Mouse (Mus musculus) left cerebral cortex, postnatal 10 days (tissue): ENCODE results near the gene Dusp1. TPM values are rescaled to one million over a fixed set of nuclear protein-coding genes. Genes with fewer than 3 reads are reported as not detected.

ENCODE experiments used
- DNase-seq, 2 experiments: peaks; one replicate each; pipeline ENCODE4 v3.0.0; 2021 to 2022; ENCODE audit warnings: low spot score in 2 of 2, mixed read lengths in 1 of 2; ENCODE audit errors: extremely low spot score in 1 of 2
- intact Hi-C: fragments of 180-260 bp; cut with DNase I; formaldehyde crosslinking; loops from one replicate; pipeline ENCODE4 v1.15.1; 2025
- total RNA-seq, 2 experiments: library from RNA; stranded (reverse); gene quantifications; 2 replicates each; pipeline ENCODE4 v1.2.3; 2021

The Dusp1 gene
- total RNA-seq, 2 experiments from 2014 or later = 23.2 TPM

DNA sequence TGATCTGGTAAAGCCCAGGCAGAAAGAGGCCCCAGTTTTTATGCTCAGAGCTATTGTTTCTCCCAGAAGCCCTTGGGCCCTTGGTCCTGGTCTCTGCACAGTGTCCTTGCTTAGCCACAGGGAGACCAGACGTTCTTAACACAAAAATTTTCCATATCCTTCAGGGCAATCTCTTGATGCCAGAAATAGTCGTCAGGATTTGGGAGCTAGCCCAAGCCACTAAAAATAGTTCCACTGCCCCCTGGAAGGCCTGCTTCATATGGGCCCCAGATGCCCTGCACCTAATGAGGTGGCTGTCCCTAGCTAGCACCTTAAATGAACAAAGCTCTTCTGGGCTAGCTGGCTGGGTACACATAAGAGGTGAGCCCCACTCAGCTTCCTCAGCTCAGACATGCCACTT is 71.0 kb downstream of the Dusp1 start:
- intact Hi-C loops = no loop called here
- DNase-seq = peak in 1 of 2 experiments; percentile 12

DNA sequence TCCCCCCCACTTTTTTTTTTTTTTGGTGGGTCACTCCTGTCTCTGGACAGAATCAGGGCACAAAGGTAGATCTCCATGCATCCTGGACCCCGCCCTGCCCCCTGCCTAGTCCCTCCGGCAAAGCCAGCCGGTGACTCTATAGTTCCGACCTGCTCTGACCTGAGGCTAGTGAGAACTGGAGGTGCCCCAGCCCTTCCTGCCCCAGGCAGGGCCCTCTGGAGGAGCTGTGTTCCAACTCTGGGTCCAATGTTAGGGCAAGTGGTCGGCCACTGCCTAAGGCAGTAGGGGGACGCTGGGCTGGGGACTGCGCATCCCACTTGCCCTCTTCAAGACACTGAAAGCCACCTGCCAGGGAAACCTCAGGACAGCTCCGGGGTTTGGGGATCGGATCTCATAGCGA is 71.9 kb downstream of the Dusp1 start:
- peak in 1 of 2 experiments; percentile 30 for DNase-seq
- intact Hi-C loops = no loop called here

DNA sequence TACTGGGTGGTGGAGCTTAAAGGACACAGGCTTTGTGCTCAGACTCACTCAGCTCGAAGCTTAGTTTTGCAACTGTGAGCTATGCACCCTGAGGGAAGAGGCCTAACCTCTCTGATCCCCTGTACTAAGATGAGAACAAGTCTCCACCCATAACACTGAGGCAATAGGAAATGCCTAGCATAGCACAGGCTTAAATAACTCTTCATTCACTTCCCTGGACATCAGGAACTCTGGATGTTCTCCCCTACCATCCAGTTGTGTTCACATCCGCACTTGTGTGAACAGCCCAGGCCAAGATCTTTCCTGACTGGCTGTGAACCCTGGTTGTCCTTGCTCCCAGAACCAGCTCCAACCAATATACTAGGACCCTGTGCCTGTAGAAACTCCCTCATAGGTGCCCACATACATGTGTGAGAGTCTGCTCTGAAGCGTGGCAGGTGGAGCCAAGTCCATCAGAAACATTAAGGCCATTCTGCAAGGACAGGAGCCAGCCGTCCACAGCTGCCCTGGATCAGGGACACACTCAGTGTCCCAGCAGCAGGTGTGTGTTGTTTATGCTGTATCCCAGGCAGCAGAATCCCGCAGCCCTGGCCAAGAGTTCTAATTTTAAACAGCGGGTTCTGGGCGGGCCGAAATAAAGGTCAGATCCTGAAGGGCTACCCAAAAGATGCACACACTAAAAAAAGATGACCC is 73.1 kb downstream of the Dusp1 start:
- intact Hi-C loops = no loop called here
- DNase-seq = no peak

DNA sequence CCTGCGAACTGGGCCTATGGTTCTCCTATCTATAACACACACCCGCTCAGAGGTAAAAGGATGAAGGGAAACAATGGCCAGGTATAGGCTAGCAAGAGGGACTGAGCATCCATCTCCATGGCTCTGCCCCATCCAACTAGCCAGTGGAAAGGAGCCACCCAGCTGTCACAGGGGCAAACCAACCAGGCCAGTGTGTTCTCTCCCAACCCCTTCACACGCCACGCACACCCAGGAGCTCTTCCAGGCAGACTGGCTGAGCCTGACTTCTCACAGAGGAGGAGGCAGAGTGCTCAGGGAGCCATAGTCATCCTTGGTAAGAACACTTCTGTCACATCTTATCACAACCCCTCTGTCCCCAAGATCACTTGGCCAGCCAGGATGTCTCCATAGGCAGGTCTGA is 74.0 kb downstream of the Dusp1 start:
- intact Hi-C loops = no loop called here
- no peak for DNase-seq

DNA sequence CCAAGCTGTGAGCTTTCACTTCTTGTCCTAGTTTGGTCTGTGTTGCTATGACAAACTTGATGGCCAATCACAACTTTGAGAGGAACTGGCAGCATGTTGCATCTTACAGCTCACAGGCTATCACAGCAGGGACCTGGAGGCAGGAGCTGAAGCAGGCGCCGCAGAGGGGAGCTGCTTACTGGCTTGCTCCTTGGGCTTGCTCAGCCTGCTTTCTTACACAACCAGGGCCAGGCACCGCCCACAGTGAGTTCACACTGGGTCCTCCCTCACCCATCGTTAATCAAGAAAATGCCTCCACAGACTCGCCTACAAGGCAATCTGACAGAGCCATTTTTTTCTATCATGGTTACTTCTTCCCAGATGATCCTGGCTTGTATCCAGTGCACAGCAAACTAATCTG is 74.7 kb downstream of the Dusp1 start:
- peak in 1 of 2 experiments; percentile 19 for DNase-seq
- intact Hi-C loops = no loop called here

DNA sequence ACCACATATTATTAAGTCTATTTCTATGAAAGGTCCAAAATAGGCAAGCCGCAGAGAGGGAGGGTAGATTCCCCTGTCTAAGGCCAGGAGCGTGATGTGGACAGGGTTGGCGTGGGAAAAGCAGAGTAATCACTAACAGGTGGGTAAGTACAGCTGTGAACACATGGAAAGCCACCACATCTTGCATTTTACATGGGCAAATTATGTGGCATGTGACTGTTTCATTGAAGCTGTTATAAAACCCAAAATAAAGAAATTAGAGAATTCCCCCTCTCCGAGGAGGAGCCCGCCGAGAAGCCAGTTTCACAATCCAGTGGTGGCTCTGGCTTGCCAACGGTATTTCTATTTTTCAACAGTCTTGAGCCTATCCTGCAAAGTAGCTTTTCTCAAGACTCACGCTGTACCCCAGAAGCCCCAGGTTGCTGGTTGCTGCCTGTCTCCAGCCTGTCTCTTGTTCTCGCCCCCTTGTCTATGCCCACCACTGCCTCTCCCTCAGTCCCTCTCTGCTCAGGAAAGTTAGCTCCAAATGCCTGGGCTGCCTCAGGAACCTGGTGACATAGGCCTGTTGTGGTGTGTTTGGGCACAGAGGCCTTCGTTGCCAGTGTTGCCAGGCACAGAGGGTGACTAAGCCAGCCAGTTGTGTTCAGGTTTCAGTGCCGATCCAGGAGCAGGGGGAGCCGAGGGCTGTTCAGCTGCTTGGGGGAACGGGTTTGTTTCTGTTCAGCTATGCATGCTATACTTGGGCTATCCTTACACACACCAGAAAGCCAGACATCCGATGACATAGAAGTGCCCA is 77.1 kb downstream of the Dusp1 start:
- intact Hi-C loops = no loop called here
- DNase-seq = no peak

DNA sequence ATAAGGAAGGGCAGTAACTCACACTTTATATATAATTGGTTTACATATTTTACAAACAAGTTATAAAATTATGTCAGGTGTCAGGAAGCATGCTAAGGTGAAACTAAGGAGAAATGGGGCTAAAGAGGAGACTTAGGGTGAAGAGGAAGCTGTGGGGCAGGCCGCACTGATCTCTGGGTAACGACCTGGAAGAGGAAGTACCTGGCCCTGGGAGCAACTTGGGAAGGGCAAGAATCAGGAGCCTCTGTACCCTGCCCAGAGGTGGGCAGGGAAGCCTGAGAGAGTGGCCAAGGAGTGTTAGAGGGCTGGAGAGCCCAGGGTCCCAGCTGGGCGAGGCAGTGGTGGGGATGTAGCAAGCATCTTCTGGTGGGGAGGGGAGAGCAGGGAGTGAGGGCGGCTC is 81.0 kb downstream of the Dusp1 start:
- no peak for DNase-seq
- intact Hi-C loops = no loop called here

DNA sequence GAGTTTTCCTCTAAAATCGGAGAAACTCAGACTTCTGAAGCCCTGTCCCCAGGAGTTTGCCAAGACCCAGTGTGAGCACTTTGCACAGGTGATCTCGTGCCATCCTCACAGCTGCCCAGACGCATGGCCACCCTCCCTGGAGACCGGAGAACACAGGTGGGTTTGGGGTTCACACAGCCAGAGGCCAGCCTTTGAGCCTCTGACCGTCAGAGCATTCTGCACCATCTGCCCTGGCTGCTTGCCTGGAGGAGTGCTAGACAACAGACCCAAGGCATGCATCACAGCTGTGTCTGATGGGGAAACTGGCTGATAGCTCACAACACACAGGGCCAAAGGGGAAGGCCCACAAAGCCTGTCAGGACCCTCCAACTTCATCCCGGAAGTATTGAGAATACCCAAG is 82.3 kb downstream of the Dusp1 start:
- intact Hi-C loops = no loop called here
- DNase-seq = peak in 1 of 2 experiments; percentile 41

DNA sequence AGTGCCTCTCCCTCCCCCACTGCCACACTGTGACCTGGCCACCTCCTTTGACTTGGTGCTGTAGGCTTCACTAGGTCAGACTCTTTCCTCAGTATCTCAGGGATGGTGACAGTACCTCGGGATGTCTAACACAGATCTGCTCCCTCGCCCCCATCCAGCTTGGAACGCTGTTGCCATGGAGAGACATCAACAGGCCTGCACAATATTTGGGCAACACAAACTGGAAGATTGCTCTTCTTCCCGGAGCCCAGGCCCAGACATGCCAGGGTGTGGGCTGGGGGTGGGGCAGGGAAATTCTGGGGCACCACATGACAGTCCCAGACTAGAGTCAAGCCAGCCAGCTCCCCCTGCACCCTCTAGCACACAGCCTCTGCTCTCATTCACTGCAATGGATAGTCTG is 83.3 kb downstream of the Dusp1 start:
- intact Hi-C loops = no loop called here
- peak in 1 of 2 experiments; percentile 30 for DNase-seq

DNA sequence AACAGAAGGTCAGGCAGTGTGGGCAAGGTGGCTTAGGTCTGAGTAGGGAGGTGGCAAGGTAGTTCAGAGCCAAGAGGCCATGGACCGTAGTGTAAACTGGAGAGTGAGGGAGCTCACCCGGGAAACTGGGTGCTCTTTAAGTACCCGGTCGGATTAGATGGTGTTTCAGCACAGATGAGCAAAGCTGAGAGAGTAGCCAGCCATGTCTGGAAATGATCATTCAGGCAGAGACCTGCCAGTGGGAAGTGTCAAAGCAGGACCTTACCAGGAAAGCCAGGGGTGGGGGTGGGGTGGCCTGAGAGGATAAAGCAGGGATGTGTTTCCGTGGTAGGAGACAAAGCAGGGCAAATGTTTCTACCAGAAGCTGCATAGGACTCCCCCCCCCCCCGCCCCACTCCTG is 85.1 kb downstream of the Dusp1 start:
- DNase-seq = no peak
- intact Hi-C loops = no loop called here

DNA sequence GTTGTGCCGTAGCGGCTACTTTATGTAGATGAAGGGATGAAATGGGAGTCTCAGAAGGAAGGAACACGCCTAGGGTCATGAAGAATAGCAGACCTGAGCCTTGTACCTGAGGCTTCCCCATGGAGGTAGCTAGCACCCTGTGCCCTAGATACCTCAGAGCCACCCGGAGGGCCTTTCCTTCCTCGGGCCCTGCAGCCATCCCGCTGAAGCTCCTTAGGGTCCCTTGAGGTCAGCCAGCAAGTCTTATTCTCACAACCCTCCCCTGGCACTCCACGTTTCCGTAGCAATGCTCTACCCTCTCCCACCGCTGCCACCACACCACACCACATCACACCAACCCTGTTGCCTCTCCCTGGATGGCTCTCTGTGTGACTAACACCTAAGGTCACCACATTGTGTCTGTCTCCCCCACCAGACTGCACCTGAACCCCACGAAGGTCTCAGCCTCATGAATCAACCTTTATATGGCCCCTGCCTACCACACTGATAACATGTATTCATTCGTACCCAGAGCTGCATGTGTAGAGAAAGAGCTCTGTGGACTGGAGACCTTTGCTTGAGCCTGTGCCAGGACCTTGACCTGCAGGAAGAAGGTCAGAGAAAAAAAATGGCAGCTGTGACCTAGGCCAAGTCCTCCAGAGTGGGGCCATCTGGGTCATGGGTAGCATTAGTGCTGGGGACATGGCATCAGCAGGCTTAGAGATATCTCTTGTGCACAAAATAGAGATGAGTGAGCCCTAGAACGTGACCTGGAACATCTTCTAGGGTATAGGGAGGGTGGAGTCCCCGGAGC is 93.6 kb downstream of the Dusp1 start:
- DNase-seq = peak in 1 of 2 experiments; percentile 14
- intact Hi-C loops = loop anchor here (5.0 to 10.0 kb wide), 2 partner anchors 39 to 317 kb away; partner anchors contain the start of gene Bnip1

DNA sequence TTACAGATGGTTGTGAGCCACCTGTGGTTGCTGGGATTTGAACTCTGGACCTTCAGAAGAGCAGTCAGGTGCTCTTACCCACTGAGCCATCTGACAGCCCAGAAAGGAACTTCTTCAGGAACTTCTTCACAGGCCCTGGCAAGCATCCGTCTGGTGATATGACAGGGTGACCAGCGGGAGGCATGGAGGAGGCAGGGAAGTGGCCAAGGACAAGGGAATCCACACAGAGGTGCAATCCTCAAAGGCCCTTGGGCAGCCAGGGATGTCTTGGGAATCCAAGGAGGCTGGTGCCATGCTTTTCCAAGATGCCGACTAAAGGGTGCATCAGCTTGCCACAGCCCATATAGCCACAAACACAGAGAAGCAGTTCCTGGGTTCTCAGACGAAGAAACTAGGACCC is 94.3 kb downstream of the Dusp1 start:
- intact Hi-C loops = loop anchor here (2.0 to 10.0 kb wide), 3 partner anchors 40 to 317 kb away; partner anchors contain the start of gene Bnip1
- DNase-seq = peak in 1 of 2 experiments; percentile 15

DNA sequence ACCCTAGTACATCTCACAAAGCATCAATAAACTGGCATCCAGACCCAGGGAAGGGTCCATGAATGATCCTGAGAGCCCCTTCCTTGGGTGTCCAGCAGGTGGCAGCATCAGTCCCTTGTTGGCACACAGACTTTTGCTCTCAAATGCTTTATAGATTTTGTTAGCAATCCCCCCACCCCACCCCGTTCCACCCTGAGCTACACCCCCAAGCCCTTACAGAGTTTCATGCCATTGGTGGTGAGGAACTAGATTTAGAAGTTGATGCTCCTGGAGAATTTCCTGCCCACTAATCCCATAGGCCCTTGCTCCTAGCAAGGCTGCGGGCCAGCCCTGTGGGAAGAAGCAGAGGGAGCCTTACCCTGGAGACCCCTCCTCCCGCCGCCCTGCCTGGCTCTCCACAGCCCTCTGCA is 95.2 kb downstream of the Dusp1 start:
- intact Hi-C loops = loop anchor here (2.0 to 10.0 kb wide), 3 partner anchors 41 to 318 kb away; partner anchors contain the start of gene Bnip1
- peak; percentile 77 to 85 for DNase-seq

DNA sequence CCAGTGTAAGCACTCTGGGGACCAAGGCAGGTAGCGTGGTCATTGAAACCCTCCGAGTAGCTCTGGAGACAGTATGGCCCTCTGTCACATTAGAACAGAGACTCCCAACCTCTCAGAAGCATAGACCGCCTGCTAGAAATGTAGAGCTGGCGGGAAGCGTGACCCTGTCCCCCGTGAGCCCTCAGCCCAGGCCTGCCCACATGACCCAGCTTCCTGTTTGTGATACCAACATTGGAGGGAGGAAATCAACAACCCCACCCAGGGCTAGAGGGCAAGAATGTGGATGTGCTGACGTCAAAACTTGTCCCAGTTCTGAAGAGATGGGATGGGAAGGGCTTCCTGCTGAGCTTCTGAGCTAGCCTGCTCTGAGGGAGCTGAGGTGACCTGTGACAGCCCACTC is 97.0 kb downstream of the Dusp1 start:
- intact Hi-C loops = loop anchor here (5.0 to 10.0 kb wide), 3 partner anchors 42 to 422 kb away; partner anchors contain the start of gene Bnip1
- peak in 1 of 2 experiments; percentile 70 for DNase-seq

DNA sequence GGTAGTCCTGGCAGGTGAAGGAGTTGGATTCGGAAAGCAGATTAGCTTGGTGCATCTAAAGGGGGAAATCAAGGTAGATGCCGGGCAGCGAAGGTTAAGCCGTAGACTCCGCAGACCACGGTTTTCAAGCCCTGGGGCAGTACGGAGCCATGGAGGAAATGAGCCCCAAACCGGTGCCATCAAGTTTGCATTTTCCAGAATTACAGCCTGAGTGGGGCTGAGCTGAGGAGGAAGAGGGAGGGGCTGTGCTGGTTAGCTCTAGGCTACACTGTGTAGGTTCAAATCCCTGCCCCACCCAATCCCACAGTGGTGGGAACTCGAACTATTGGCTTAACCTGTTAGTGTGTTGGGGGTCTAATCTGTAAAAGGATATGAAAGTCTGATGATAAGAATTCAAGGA is 97.4 kb downstream of the Dusp1 start:
- intact Hi-C loops = loop anchor here (5.0 to 10.0 kb wide), 2 partner anchors 320 to 423 kb away; partner anchors contain the start of gene Bnip1
- no peak for DNase-seq

DNA sequence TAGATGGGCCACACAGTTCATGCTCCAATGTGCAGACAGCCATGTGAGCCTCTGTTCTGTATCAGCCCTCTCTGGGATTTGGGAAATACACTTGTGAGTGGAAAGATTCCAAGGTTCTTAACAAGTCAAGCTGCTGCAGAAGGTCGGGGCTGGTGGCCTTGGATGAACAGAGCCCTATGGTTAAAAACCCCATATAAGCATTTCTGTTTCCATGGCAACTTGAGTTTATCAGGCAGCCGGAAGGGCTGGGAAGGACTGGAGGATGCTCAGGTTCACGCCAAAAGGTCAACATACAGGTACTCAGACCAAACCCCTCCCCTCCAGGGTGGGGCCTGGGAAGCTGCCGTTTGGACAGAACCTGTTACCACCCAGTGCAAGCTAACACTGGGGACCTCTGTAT is 97.9 kb downstream of the Dusp1 start:
- intact Hi-C loops = loop anchor here (5.0 to 10.0 kb wide), 2 partner anchors 321 to 423 kb away; partner anchors contain the start of gene Bnip1
- no peak for DNase-seq

DNA sequence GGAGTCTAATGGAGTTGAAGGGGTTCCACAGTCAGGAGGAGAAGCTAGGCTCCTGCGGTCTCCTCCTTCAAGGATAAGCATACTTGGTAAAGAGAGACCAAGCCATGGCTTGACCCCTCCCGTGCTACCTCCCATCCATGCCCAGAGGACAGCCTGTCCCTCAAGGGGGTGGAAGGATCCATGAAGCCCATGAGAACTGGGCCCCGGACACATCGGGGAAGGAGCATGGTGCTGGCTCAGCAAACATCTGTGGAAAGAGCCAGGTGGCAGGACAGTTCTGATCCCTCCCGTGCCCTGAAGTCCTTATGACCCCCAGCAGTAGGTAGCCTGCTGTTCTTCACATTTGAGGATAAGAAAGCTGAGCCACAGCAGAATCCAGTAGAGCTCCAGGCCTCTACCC is 98.5 kb downstream of the Dusp1 start:
- intact Hi-C loops = loop anchor here (5.0 to 10.0 kb wide), 2 partner anchors 321 to 424 kb away; partner anchors contain the start of gene Bnip1
- peak in 1 of 2 experiments; percentile 20 for DNase-seq

DNA sequence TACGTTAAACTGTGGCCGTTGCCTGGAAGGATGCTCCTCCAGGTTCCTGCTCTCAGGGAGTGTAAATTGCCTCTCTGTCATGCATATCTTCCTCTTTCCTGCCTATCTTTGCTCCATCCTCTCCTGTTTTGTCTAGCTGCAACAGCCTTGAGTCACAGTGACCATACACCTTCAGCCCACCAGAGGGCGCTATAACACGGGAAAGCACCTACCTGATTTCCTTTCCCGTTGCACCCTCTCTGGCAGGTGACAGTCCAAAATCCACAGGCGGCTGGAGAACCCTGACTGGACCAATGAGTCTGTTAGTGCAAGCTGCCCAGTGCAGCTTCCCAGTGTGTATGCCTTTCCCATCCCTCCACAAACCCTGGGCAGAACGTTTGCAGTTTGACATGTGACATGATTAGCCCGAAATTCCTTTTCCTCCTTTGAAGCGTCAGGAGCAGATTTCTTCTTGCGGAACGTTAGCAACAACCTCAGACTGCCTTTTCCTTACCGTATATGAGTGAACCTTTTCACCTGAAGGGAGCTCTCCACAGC is 99.2 kb downstream of the Dusp1 start:
- DNase-seq = peak; percentile 69 to 81
- intact Hi-C loops = loop anchor here (5.0 to 10.0 kb wide), 2 partner anchors 322 to 425 kb away; partner anchors contain the start of gene Bnip1

DNA sequence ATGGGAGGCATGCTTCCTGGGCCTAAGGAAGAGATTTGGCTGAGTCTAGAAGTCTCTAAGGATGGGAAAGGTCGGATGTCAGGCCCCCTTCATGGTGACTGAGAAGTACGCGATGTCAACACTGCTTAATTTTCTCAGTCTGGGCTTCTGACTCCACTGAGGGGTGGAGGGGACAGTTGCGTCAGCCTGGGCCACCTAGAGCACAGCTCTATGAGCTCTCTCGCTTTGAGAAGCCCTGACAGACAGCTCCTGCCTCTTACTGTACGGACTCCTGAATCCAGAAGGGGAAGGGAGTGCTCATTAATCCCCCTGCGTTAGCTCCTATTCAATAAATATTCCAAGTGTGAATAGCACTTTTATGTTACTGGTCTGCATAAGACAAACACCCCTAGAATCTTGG is 103.9 kb downstream of the Dusp1 start:
- intact Hi-C loops = no loop called here
- DNase-seq = no peak
